Mouse (Mus musculus): ENCODE data around the gene Wfdc15a.
"Not testable (repeated sequence)": the region's sequence is repeated elsewhere in the genome, so short reads cannot be mapped to it uniquely, and the experiment has no call there.

The Wfdc15a gene

DNA sequence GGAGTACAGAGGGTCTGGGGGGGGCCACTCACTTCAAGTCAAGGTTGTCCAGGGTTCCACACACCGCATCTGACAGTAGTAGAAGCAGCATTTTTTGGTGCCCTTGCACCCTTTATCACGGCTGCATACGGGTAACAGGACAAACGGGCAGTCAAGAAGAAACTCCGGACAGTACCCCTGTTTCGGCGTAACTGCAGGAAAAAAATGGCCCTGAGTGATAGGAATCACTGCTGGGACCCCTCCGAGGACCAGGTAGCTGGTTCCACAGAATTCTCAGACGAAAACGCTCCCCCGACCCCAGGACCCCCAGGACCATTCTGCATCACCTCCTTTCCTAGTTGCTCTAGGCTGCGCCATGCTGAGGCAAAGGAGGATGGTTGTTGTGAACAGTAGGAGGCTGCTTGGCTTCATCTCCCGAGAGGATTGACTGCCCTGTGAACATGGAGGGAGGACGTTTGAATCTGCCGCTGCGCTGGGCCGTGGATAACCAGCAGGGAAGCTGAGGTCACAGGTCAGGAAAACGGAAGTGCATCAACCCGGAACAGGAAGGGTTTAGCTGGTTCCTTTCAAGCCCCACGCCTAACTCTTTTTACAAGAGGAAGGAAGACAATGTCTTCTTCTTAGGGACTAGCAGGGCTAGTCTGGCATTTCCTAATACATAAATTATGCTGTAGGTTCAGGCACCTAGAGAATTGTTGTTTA, at the start of gene Wfdc15a:
TSS of gene Wfdc15a (minus strand) at position 505 of the 702 bp plus-strand sequence.
- no peak for DNase-seq (ENCODE audit: low spot score)

DNA sequence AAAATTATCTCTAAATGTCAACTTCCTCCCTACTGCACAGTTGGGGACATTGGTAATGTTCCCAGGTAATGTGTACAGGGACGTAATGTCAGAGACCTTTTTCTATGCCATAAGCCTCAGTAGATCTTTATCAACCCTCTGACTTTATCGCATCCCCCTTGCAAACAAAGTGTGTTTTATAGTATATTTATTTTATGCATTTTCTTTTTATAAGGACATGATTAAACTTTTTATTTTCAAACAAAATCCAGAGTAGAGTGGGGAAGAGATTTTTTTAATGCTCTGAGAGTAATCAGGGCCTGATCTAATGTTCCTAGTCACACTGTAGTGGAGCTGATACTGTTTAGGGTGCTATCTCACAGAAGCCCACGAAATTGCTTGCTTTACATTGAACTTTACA, 38.4 kb upstream of the Wfdc15a start, which contains the start of gene Svs2:
TSS of gene Svs2 (minus strand) at position 101 of the 400 bp plus-strand sequence.
- no peak for DNase-seq (ENCODE audit: low spot score)

DNA sequence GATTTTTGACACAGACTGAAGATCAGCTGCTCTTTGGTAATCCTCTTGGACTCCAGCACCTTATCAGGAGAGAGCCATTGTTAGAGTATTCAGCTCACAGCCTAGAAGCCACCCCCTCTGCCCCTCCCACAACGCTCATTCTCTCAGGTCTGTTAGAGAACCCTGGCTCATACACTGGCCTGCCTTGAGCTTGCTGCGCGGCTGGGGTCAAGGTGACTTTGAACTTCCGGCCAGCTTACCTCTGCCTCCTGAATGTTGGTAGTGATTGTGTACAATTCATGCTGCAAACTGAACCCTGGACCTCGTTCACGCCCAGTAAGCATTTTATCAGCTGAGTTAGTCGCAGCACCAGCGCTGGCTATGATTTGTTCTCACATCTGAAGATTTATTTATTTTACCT, 32.7 kb upstream of the Wfdc15a start:
- no peak for DNase-seq (ENCODE audit: low spot score)

DNA sequence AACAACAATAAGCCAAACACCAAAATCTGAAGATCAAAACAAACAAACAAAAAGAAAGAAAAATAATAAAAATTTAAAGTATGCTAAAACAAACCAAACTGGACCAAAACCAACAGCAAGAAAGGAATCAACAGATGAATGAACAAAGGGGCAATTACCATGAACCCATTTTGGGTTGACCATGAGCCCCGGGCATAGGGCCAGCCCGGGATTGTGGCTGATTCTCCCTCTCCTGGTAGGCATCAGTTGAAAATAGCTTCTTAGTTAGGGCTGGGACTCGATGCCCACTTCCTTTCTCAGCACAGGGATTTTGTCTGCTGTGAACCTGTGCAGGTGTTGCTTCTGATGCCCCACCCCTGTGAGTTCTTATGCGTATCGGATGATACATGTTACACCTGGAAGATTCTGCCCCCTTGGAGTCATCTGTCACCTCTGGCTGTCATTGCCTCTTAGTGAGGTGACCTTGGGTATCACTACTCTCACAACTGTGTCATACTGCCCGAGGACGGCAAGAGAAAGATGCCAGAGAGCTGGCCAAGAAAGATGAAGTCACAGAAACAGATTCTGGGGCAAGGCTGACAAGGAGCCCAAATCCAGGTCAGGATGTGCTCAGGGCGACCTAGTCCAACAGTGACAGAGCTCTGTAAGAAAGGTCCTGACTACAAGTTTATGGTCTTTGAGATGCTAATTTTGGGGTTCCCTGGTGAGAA, 28.6 kb upstream of the Wfdc15a start:
- no peak for DNase-seq (ENCODE audit: low spot score)

DNA sequence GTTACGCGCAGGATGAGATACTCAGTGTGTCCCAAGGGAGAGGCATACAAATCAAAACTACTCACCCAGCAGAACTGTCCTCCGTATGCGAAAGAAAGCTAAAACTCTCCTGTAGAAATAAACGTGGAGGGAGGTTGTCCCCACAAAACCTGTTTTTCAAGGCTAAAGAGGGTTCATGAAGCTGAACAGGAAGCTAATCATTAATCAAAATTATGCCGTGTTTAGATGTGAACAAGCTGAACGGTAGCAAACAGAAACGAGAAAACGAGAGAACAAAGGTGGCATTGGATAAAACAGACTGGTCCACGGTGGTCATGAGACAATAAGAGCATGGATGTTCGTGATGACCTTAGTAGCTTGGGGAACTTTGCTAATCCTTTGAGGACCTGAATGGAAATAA, 21.6 kb upstream of the Wfdc15a start, which contains the start of gene Wfdc15b:
TSS of gene Wfdc15b (minus strand) at position 139 of the 400 bp plus-strand sequence.
- DNase-seq (ENCODE audit: low spot score) = no peak

GRCm38 (mm10) chr2:164219295-164219694, 19.4 kb upstream of the Wfdc15a start:
- DNase-seq (ENCODE audit: low spot score) = no peak

GRCm38 (mm10) chr2:164212711-164213110, 12.8 kb upstream of the Wfdc15a start:
- peak; percentile 3 for DNase-seq (ENCODE audit: low spot score)

DNA sequence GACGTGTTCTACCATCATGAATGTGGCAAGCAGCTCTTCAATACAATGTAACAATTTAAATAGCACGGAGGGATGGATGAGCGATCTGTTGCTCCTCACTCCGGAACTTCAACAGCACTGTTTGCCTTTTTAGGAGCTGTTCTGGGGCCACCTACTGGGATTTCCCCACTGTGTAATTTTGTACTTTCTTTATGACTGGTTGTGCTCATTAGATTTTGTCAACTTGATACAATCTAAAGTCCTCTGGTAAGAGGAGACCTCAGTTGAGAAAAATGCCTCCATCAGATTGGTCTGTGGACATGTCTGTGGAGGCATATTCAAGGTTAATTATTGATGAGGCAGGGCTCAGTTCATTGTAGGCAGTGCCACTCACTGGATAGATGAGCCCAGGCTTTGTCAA, 11.0 kb upstream of the Wfdc15a start:
- no peak for DNase-seq (ENCODE audit: low spot score)

DNA sequence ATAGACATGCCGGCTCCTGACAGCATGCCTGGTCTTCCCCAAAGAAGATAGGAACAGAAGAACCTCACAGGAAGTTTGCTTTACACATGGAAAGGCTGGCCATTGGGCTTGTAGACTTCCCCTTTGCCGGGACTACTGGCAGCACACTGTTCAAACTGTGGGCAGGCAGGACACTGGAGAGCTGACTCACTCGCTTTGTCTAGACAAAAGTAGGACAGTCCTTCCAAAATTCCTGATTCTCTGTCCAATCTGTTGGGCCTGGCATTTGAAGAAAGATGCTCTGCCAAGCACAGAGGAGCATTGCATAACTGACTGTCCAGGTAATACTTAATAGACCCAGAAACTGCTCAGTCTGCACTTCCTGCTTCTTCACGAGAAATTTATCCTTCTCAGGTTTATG, 6.7 kb upstream of the Wfdc15a start:
- no peak for DNase-seq (ENCODE audit: low spot score)

DNA sequence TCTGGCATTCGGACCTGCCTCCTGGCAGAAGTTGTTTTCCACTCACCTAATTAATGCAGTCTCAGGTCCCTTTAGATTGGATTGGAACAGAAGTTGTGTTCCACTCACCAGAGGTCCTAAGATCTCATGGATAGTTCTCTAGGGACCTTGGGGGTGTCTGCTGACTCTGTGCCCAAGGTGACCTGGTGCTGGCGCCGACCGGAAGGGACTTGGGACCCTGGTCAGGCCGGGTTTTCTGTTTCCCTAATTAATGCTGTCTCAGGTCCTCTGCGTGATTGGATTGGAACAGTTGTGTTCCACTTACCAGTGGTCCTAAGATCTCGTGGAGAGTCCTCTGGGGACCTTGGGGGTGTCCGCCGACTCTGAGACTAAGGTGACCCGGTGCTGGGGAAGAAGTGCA, 6.1 kb upstream of the Wfdc15a start:
- DNase-seq (ENCODE audit: low spot score) = not testable (repeated sequence)

GRCm38 (mm10) chr2:164196700-164196990, 3.3 kb downstream of the Wfdc15a start:
- no peak for DNase-seq (ENCODE audit: low spot score)

GRCm38 (mm10) chr2:164195971-164196699, 3.8 kb downstream of the Wfdc15a start:
- no peak for DNase-seq (ENCODE audit: low spot score)

DNA sequence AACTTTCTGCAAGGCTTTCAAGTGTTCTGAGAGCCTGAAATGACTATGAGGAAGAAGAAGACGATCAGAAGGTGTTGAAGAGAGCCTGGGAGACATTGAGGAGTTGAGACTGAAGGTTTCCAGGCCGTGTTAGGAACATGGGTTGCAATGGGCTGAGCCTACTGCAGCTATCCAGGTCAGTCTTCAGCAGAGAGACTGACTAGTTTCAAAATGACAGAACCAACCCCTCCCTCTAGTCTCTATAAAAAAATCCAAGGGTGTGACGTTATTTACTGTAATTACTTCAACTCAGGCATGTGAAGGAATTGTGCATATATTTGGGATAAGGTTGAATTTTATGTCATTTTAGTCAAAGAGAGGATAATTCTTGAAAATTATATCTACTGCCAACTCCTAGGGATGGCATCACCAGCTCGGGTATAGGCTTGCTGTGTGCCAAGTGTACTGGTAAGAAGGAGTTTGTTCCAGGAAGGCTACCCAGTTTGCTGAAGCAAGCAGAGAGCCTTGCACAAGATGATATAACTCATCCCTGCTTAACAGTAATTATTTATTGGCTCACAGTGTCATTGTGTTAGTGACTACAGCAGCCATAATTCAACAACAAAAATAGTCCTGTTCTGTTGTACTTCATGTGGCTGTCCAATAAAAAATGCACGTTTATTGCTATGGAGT, 4.8 kb downstream of the Wfdc15a start:
- DNase-seq (ENCODE audit: low spot score) = no peak

DNA sequence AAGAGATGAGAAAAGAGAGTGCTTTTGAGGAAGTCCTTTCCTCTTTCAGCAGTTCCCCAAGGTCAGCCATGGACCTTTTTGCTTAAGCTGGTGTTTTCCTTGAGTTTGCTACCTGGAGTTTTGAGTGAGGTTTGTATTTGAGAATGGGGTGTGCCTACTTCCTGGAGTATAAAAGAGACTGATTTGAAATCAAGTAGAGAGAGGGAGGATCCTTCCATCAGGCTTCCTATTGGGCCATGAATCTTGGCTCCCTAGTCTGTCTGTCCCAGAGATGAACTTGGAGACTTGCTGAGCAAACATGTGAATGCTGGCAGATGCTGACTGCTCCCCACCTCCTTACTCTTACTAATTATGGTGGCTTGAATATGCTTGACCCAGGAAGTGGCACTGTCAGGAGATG, 7.7 kb downstream of the Wfdc15a start:
- no peak for DNase-seq (ENCODE audit: low spot score)

DNA sequence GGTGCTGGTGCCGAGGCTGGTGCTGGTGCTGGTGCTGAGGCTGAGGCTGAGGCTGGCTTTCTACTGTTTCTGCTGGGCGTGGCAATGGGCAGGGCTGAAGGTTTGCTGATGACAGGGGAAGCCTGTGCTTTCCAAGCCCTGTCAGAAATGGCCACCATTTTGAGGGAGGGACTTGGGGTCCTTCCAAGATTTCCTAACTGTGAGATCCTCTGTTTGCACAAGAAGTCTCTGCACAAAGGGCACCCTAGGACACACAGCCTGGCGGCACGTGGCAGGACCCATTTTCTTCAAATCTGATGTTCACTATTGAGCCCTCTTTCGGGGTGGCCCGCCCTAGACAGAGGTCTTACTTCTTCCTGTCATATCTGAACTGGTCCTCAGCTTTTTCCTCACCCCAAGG, 9.4 kb downstream of the Wfdc15a start, which contains the start of gene Wfdc12:
TSS of gene Wfdc12 (minus strand) at position 33 of the 400 bp plus-strand sequence.
- DNase-seq (ENCODE audit: low spot score) = no peak

DNA sequence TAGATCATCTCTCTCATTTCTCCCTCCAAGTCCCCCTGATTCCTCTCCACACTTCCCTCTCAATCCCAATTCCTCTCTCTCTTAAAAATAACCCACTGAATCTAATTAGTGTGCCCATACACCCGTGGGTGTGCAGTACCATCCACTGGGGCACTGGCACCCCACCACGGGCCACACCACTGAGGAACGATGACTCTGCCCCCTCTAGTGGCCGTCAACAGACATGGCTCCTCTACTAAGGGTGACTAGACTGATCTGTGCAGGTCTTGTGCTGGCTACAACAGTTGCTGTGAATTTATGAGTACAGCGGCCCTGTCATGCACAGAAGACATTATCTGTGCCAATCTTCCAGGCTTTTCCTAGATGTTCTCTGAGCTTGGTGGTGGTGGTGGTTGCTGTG, 11.2 kb downstream of the Wfdc15a start:
- DNase-seq (ENCODE audit: low spot score) = no peak

GRCm38 (mm10) chr2:164184145-164184719, 15.7 kb downstream of the Wfdc15a start:
- DNase-seq (ENCODE audit: low spot score) = no peak

DNA sequence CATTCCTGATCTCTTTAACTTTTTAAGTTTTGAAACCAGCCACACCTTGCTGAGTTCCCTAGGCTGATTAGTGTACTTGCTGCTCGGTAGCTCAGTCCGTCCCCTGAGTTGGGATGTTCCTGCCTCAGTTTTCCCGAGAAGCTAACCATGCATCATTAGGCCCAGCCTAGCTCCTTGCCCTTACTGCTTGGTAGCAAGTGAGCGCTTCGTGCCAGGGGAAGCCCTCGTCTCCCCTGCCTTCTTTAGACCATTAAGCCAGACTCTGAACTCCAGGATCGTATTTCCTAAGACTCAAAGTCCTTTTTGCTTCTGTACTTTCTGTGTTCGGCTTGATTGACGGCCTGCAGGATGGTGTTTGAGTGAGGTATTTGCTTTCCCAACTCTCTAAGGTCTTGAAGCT, 16.6 kb downstream of the Wfdc15a start:
- DNase-seq (ENCODE audit: low spot score) = no peak

DNA sequence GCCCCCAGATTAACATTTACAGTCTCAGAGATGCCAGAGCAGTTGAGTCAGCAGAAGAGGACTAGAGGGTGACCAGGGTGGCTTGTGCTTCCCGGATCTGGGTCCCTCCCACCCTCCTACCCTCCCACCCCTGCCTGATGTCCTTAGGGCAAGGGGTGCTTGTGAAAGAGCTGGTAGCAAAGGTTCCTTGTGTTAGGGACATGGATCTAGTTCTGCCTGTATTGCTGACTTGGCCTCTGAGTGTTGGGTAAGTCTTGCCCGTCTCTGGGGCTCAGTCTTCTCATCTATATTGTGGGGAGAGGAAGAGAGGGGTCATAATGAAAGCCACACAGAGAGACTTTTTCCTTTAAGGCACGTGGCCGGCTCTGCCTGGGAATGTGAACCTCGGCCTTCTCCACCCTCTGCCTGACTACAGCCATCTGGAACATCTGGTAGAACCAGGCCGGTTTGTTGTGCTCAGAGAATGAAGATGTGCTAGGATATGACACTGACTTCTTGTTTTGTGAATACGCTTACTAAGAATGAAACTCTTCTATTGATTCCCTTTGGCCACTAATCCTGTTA, 17.2 kb downstream of the Wfdc15a start, which contains the start of gene Wfdc5:
TSS of gene Wfdc5 (minus strand) at position 51 of the 564 bp plus-strand sequence.
- DNase-seq (ENCODE audit: low spot score) = no peak

DNA sequence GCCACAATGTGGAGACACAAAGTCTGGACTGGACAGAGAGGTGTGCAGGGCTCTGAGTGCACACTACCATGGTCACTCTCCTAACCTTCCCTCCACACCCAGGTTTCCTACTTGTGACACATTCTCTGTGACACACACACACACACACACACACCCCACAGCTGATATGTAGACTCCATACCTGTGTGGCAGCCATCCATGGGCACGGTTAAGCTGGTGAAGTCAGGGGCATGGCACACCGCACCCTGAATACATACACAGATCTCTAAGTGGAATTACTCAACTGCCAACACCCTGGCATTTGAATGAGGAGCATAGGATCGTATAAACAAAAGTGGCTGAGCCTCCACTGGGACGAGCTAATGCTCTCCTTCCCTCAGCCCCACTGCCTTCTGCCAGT, 19.2 kb downstream of the Wfdc15a start:
- DNase-seq (ENCODE audit: low spot score) = no peak

DNA sequence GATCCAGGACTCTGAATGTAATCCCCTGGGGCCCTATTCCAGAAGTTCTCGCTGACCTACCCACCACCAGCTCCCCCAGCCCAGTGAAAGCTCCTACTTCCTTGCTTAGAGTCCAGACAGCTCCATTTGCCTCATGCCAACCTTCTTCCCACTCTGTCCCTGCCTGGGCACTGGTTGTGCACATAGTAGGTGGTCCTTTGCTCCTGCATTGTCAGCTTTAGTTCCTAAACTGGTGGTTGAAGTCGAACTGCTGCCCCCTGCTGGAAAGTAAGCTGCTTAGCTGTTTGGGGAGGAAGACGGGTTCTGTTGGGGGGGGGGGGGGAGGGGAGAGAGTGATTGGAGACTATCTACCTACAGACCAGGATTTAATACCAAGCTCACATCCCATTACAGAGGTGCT, 19.8 kb downstream of the Wfdc15a start:
- no peak for DNase-seq (ENCODE audit: low spot score)

DNA sequence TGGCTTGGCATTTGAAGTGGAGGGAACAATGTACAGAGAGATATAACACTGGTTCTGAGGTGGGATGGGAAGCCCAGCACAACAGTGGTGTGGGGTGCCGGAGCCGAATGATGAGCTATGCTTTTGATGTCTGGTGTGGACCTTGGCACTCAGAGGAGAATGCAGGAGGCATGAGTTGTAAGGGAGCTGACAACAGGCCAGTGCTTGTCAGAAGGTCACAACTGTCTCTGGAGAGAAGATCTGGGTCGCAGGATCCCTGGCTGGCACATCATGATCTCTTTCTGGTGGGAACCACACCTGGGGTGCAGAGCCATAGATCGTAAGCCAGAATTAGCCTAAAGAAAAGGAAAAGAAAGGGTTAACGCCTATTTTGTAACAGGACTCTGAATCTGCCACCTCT, 22.1 kb downstream of the Wfdc15a start:
- no peak for DNase-seq (ENCODE audit: low spot score)

Data from left cerebral cortex, adult 11 months (tissue).